Comparison of ENCODE assay signal across 37 mouse cellular contexts in genomic region chr10:61597991-61598390, GRCm38 (mm10). TPM values are rescaled to one million over a fixed set of nuclear protein-coding genes. Genes with fewer than 3 reads are reported as not detected.
DNase-seq lines count a peak whose midpoint lies in the region; ATAC-seq and TF ChIP-seq lines count a peak whose summit lies in the region.
"Had no signal": no experiment of that assay in that cellular context is flagged by ENCODE, and none has a peak within 500 bp of the region (broad histone marks: within the 10 kb centered on the region; RNA-seq: fewer than 3 reads in every experiment).

No protein-coding gene starts in this region.

- no peak overlapping the region for H3K27ac ChIP-seq in hindbrain, postnatal 0 days
- H3K27ac ChIP-seq in hindbrain, embryonic 14.5 days: no peak overlapping the region
- H3K27ac ChIP-seq in limb, embryonic 12.5 days: 0 out of 2 replicates have a peak overlapping the region, but pooled peaks have one; percentile 19
- H3K27ac ChIP-seq in limb, embryonic 10.5 days: no peak overlapping the region
- H3K27ac ChIP-seq: embryonic facial prominence, embryonic 15.5 days; forebrain, embryonic 12.5 days; intestine, embryonic 15.5 days; left cerebral cortex, adult 2 months; liver, embryonic 15.5 days; lung, embryonic 15.5 days; neural tube, embryonic 12.5 days; stomach, embryonic 15.5 days had no signal

- H3K9me3 ChIP-seq in hindbrain, postnatal 0 days (ENCODE audit: low read length): no peaks in the 10 kb centered on the region
- no peaks in the 10 kb centered on the region for H3K9me3 ChIP-seq in hindbrain, embryonic 14.5 days (ENCODE audit: control insufficient read depth, low read length)
- no peaks in the 10 kb centered on the region for H3K9me3 ChIP-seq in limb, embryonic 12.5 days
- H3K9me3 ChIP-seq in limb, embryonic 10.5 days (replicated peaks): no peaks in the 10 kb centered on the region
- H3K9me3 ChIP-seq: embryonic facial prominence, embryonic 15.5 days; hindbrain, embryonic 10.5 days; intestine, embryonic 15.5 days; liver, embryonic 15.5 days; lung, embryonic 15.5 days; neural tube, embryonic 12.5 days; stomach, embryonic 15.5 days had no signal

- no peaks in the 10 kb centered on the region for H3K36me3 ChIP-seq in hindbrain, postnatal 0 days (ENCODE audit: insufficient read depth, low read length)
- no peaks in the 10 kb centered on the region for H3K36me3 ChIP-seq in hindbrain, embryonic 14.5 days (replicated peaks; ENCODE audit: control insufficient read depth, insufficient read depth)
- H3K36me3 ChIP-seq in limb, embryonic 12.5 days: no peaks in the 10 kb centered on the region
- H3K36me3 ChIP-seq in limb, embryonic 10.5 days: no peaks in the 10 kb centered on the region
- H3K36me3 ChIP-seq: embryonic facial prominence, embryonic 15.5 days; forebrain, embryonic 12.5 days; hindbrain, embryonic 10.5 days; intestine, embryonic 15.5 days; liver, embryonic 15.5 days; lung, embryonic 15.5 days; neural tube, embryonic 12.5 days; stomach, embryonic 15.5 days had no signal

- H3K4me1 ChIP-seq in hindbrain, postnatal 0 days (ENCODE audit: insufficient read depth, low read length): no peaks in the 10 kb centered on the region
- H3K4me1 ChIP-seq in hindbrain, embryonic 14.5 days (replicated peaks; ENCODE audit: control insufficient read depth, insufficient read depth, low read length): 0 out of 2 replicates have a peak, but pooled peaks cover 5% of the 10 kb centered on the region
- peaks cover 7% of the 10 kb centered on the region for H3K4me1 ChIP-seq in limb, embryonic 12.5 days (replicated peaks)
- H3K4me1 ChIP-seq in limb, embryonic 10.5 days: peaks cover 18% of the 10 kb centered on the region

- H3K4me3 ChIP-seq in hindbrain, postnatal 0 days (ENCODE audit: low read length): no peak overlapping the region
- H3K4me3 ChIP-seq in hindbrain, embryonic 14.5 days (replicated peaks; ENCODE audit: low read length): no peak overlapping the region
- no peak overlapping the region for H3K4me3 ChIP-seq in limb, embryonic 12.5 days (replicated peaks)
- H3K4me3 ChIP-seq in limb, embryonic 10.5 days: no peak overlapping the region
- H3K4me3 ChIP-seq: embryonic facial prominence, embryonic 15.5 days; forebrain, embryonic 12.5 days; hindbrain, embryonic 10.5 days; intestine, embryonic 15.5 days; left cerebral cortex, adult 2 months; liver, embryonic 15.5 days; lung, embryonic 15.5 days; myocyte; neural tube, embryonic 12.5 days; stomach, embryonic 15.5 days had no signal

- DNase-seq in hindbrain, postnatal 0 days (ENCODE audit: low spot score): peak; percentile 8
- DNase-seq in hindbrain, embryonic 14.5 days (ENCODE audit: low spot score): no peak
- DNase-seq in limb, embryonic 10.5 days (ENCODE audit: low spot score): no peak
- DNase-seq in adipocyte (ENCODE audit: low spot score): peak; percentile 60
- peak; percentile 38 to 44 for DNase-seq in layer of hippocampus, postnatal 10 days (ENCODE audit: low spot score in 2 of 2)
- DNase-seq in Muller cell, postnatal 12 days (ENCODE audit: inconsistent ontology term): no peak
- DNase-seq in thymus, postnatal 14 days: no peak
- DNase-seq: adrenal gland, postnatal 25 days; cerebellum, adult 18-20 months; cerebellum, postnatal 10 days; forebrain, postnatal 0 days; gastrocnemius, postnatal 14 days; heart, postnatal 14 days; kidney, adult 2 months; kidney, postnatal 4 days; lung, postnatal 36 days; retina, postnatal 1 day had no signal

- 47% methylated on average over 7 of the region's 7 CpGs for WGBS in hindbrain, postnatal 0 days
- WGBS in hindbrain, embryonic 14.5 days: 77% methylated on average over 7 of the region's 7 CpGs
- WGBS in limb, embryonic 12.5 days: 82% methylated on average over 7 of the region's 7 CpGs
- WGBS in limb, embryonic 10.5 days: 85% methylated on average over 7 of the region's 7 CpGs

- 0 out of 2 replicates have a peak, but pooled peaks cover 5% of the 10 kb centered on the region for H3K27me3 ChIP-seq in hindbrain, postnatal 0 days (ENCODE audit: insufficient read depth, low read length)
- H3K27me3 ChIP-seq in hindbrain, embryonic 14.5 days (ENCODE audit: control insufficient read depth, insufficient read depth, low read length): peaks cover 25% of the 10 kb centered on the region
- peaks cover 59% of the 10 kb centered on the region for H3K27me3 ChIP-seq in limb, embryonic 12.5 days
- peaks cover 51% of the 10 kb centered on the region for H3K27me3 ChIP-seq in limb, embryonic 10.5 days (ENCODE audit: low read depth, poor library complexity, severe bottlenecking)

- ATAC-seq in hindbrain, postnatal 0 days: no peak
- no peak for ATAC-seq in hindbrain, embryonic 14.5 days (ENCODE audit: low FRiP score)
- no peak for ATAC-seq in limb, embryonic 12.5 days (ENCODE audit: insufficient number of reproducible peaks, insufficient read depth, low FRiP score, low TSS enrichment, low read depth)
- ATAC-seq: forebrain, postnatal 0 days; hindbrain, embryonic 16.5 days; intestine, embryonic 15.5 days; midbrain, embryonic 16.5 days had no signal

- H3K4me2 ChIP-seq in hindbrain, postnatal 0 days (ENCODE audit: low read depth, low read length): no peak overlapping the region
- H3K4me2 ChIP-seq in hindbrain, embryonic 14.5 days (replicated peaks): no peak overlapping the region
- H3K4me2 ChIP-seq in limb, embryonic 12.5 days: no peak overlapping the region
- H3K4me2 ChIP-seq: embryonic facial prominence, embryonic 15.5 days; forebrain, embryonic 12.5 days; intestine, embryonic 15.5 days; liver, embryonic 15.5 days; lung, embryonic 15.5 days; midbrain, embryonic 11.5 days; neural tube, embryonic 12.5 days; stomach, embryonic 15.5 days had no signal

- H3K9ac ChIP-seq in hindbrain, postnatal 0 days (replicated peaks; ENCODE audit: low read length): no peak overlapping the region
- H3K9ac ChIP-seq in hindbrain, embryonic 14.5 days: no peak overlapping the region
- H3K9ac ChIP-seq in limb, embryonic 12.5 days (replicated peaks): no peak overlapping the region
- H3K9ac ChIP-seq: embryonic facial prominence, embryonic 15.5 days; forebrain, embryonic 12.5 days; forebrain, postnatal 0 days; intestine, embryonic 15.5 days; liver, embryonic 15.5 days; lung, embryonic 15.5 days; neural tube, embryonic 12.5 days; stomach, embryonic 15.5 days had no signal

- TF ChIP-seq CTCF in hindbrain, postnatal 0 days (IDR thresholded peaks at IDR 0.05; ENCODE audit: low read depth): no peak

RNA-seq across cellular contexts. Expression of gene Npffr1, which starts 2.7 kb away (rescaled TPM):
- 3.6 and 3.7 TPM in 2 replicates for total RNA-seq in hindbrain, postnatal 0 days (2014; rRNA removed)
- 1.6 and 1.7 TPM in 2 replicates for polyA plus RNA-seq in hindbrain, postnatal 0 days (2015; fragmentation: Nextera tagmentation; extraction: Ambion mirVana)
- polyA plus RNA-seq in hindbrain, embryonic 14.5 days (2014; fragmentation: Nextera tagmentation; extraction: Ambion mirVana): 0.96 and 1.2 TPM in 2 replicates
- 0.09 and 0.12 TPM in 2 replicates for polyA plus RNA-seq in limb, embryonic 12.5 days (2016; fragmentation: Nextera tagmentation; extraction: Ambion mirVana)
- 0.04 TPM in 1 of 2 replicates, not detected in the other for polyA plus RNA-seq in limb, embryonic 10.5 days (2016; fragmentation: Nextera tagmentation; extraction: Ambion mirVana)
- total RNA-seq in layer of hippocampus, postnatal 10 days (2021): 1 to 10 TPM; 4.1 to 4.5 TPM
- total RNA-seq: common myeloid progenitor, adult 5-6 weeks; granulocyte monocyte progenitor cell, adult 5-6 weeks; heart, postnatal 14 days; liver, adult 2 months; megakaryocyte, adult 5-6 weeks; MEL had no signal
- polyA plus RNA-seq: embryonic facial prominence, embryonic 15.5 days; limb, embryonic 11.5 days; liver, adult 2 months; liver, embryonic 15.5 days; midbrain, embryonic 11.5 days had no signal

RNA-seq across cellular contexts. Expression of gene Ppa1, which starts 50.4 kb away (rescaled TPM):
- total RNA-seq in hindbrain, postnatal 0 days (2014; rRNA removed): 66.9 and 80.6 TPM in 2 replicates
- polyA plus RNA-seq in hindbrain, postnatal 0 days (2015; fragmentation: Nextera tagmentation; extraction: Ambion mirVana): 185 and 186 TPM in 2 replicates
- 191 and 213 TPM in 2 replicates for polyA plus RNA-seq in hindbrain, embryonic 14.5 days (2014; fragmentation: Nextera tagmentation; extraction: Ambion mirVana)
- polyA plus RNA-seq in limb, embryonic 12.5 days (2016; fragmentation: Nextera tagmentation; extraction: Ambion mirVana): 234 and 242 TPM in 2 replicates
- polyA plus RNA-seq in limb, embryonic 10.5 days (2016; fragmentation: Nextera tagmentation; extraction: Ambion mirVana): 356 and 405 TPM in 2 replicates
- total RNA-seq in layer of hippocampus, postnatal 10 days (2021): 100 to 1,000 TPM; 117 to 126 TPM

Comparison
In these comparisons a context has a peak if more than half of its experiments do, and no peak if none do; other contexts are left out.
1. DNase-seq: peak in hindbrain, postnatal 0 days (single experiment), adipocyte (single experiment) and layer of hippocampus, postnatal 10 days (2 of 2); none in hindbrain, embryonic 14.5 days (single experiment), limb, embryonic 10.5 days (single experiment), Muller cell, postnatal 12 days (single experiment) and thymus, postnatal 14 days (single experiment).